Mouse (Mus musculus) E14TG2a.4 (cell line): ENCODE data around the gene Mrpl24.

ENCODE experiments used
- H3K27me3 ChIP-seq: 2 replicates; pipeline ENCODE4 v1.6.1; 2014; ENCODE audit warnings: low read length, control low read depth; ENCODE audit not compliant: insufficient read depth
- H3K36me3 ChIP-seq: 2 replicates; pipeline ENCODE4 v1.6.1; 2014; ENCODE audit warnings: low read length, control low read depth; ENCODE audit not compliant: insufficient read depth
- H3K4me1 ChIP-seq: replicated peaks from 2 replicates; pipeline ENCODE4 v1.6.1; 2014; ENCODE audit warnings: low read depth, low read length, control low read depth
- H3K4me3 ChIP-seq: replicated peaks from 2 replicates; pipeline ENCODE4 v1.5.1; 2014; ENCODE audit warnings: mild to moderate bottlenecking, low read length
- H3K9me3 ChIP-seq: 2 replicates; pipeline ENCODE4 v1.6.1; 2014; ENCODE audit warnings: low read length, control low read depth
- CTCF ChIP-seq: conservative IDR thresholded peaks from 2 replicates; pipeline ENCODE4 v1.5.1; 2014; ENCODE audit warnings: low read length
- NANOG ChIP-seq: IDR thresholded peaks from 2 replicates; pipeline ENCODE4 v1.6.1; 2014; ENCODE audit warnings: borderline replicate concordance, low read length, mixed read lengths
- POU5F1 ChIP-seq: IDR thresholded peaks from 2 replicates; pipeline ENCODE4 v1.6.1; 2014; ENCODE audit warnings: low read length, borderline replicate concordance

Mrpl24 gene

DNA sequence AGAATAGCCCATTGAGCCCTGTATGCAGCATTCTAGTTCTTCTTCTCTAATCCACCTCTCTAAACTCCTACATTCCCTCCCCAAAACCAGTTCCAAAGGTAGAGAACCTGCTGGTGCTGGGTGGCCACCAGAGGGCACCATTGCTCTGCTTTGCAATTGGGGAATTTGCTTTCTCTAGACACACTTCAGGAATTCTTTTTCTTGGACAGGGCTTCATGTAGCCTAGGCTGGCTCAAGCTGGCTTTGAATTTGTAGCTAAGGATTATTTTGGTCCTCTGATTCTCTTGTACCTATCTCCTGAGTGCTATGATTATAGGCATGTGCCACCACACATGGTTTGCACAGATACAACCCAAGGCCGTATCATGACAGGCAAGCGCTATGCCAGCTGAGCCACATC is 16.5 kb downstream of the Mrpl24 start:
- no peak overlapping the region for H3K4me3 ChIP-seq
- no peaks in the 10 kb centered on the region for H3K27me3 ChIP-seq
- peaks cover 63% of the 10 kb centered on the region for H3K4me1 ChIP-seq
- peaks cover 96% of the 10 kb centered on the region for H3K36me3 ChIP-seq
- no peaks in the 10 kb centered on the region for H3K9me3 ChIP-seq
- TF ChIP-seq POU5F1, result no peak
- TF ChIP-seq NANOG, result no peak
- TF ChIP-seq CTCF, result peak; percentile 98

DNA sequence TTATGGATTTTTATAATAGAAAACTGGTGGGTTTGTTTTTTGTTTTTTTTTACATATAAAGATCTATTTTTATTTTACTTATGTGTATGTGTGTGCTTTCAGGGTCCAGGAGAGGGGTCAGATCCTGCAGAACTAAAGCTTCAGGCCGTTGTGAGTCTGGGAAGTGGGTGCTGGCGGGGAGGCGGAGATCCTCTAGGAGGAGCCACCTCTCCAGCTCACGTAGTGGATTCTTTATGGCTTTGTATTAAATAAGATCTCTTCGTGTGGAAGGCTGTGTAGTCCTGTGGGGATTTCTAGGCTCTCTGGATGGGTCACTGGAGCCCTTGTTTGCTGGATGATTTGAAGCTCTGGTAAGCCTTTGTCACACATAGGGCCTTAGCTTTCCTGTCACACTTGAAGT is 21.3 kb downstream of the Mrpl24 start:
- H3K9me3 ChIP-seq, result no peaks in the 10 kb centered on the region
- peaks cover 5% of the 10 kb centered on the region for H3K27me3 ChIP-seq
- TF ChIP-seq NANOG, result no peak
- TF ChIP-seq CTCF, result no peak
- TF ChIP-seq POU5F1, result no peak
- no peak overlapping the region for H3K4me3 ChIP-seq
- peaks cover 47% of the 10 kb centered on the region for H3K4me1 ChIP-seq
- H3K36me3 ChIP-seq, result peaks cover 100% of the 10 kb centered on the region

DNA sequence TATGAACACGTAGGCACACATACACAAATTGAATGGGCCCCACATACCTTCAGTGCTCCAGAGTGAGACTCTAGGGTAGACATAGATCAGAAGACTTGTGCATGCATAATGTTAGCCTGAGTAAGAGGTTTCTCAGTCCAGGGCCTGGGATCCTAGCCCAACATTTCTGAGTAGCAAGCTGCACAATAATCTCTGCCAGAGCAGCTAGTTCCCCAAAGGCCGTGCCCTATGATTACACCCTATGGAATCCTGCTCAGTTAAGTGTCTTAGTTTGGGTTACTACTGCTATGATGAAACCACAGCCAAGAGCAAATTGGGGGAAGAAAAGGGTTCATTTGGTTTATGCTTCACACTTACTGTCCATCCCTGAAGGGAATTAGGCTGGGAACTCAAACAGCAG is 23.2 kb downstream of the Mrpl24 start:
- H3K36me3 ChIP-seq, result peaks cover 83% of the 10 kb centered on the region
- H3K4me3 ChIP-seq, result no peak overlapping the region
- H3K9me3 ChIP-seq, result no peaks in the 10 kb centered on the region
- TF ChIP-seq NANOG, result no peak
- H3K4me1 ChIP-seq, result peaks cover 51% of the 10 kb centered on the region
- H3K27me3 ChIP-seq, result peaks cover 22% of the 10 kb centered on the region

DNA sequence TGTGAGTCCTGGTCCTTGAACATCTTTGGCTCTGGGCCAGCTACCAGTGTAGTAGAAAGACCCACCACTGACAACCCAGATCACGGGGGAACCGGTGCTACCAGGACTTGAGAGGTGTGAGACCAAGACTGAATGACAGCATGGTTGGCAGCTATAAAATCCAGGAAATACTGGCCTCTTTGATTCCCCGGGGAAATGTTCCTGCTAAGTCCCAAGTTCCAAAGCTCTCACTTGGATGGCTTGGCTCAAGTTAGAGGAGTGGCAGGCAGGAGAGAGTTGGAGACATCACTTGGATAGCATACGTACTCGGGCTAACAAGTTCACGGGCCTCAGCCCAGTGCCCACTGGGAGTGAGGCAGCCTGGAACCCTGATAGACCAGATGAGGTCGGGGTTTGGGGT is 24.3 kb downstream of the Mrpl24 start:
- peaks cover 72% of the 10 kb centered on the region for H3K36me3 ChIP-seq
- H3K4me1 ChIP-seq, result peaks cover 58% of the 10 kb centered on the region
- TF ChIP-seq NANOG, result no peak
- no peak for TF ChIP-seq POU5F1
- no peak for TF ChIP-seq CTCF
- H3K9me3 ChIP-seq, result no peaks in the 10 kb centered on the region
- H3K4me3 ChIP-seq, result no peak overlapping the region
- H3K27me3 ChIP-seq, result peaks cover 32% of the 10 kb centered on the region

DNA sequence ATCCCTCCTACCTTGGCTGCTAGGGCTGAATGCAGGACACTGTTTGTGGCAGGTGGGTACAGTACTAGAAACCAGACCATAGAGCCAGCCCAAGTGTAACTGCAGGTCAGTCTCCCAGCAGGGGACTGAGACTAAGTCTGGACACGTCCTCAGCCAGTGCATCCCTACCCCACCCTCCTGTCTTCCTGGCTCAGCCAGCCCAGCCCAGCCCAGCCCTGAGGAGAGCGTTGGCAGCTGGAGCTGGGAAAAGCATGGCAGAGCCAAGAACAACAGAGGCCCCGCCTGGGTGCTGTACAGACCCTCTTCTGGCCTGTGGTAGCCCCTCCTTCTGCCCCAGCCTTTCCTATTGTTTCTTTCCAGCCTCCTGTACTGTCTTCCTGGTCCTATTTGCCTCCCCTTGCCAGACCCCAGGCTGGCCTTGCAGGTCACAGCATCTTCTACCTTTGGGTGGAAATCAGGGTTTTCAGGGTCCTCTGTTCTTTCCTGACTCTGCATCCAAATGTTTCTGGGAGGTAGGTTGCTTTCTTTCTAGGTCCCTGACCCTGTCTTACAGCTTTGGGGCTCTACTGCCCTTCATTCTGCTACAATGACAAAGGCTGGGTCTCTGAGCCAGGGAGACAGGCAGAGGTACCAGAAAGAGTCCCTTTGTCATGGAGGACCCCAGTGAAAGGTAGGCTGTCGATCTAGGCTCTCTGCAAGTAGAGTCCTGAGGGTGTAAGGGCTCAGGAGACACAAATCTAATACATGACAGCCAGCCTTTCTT is 25.7 kb downstream of the Mrpl24 start:
- no peaks in the 10 kb centered on the region for H3K9me3 ChIP-seq
- TF ChIP-seq NANOG (no peak), POU5F1 (no peak), CTCF (no peak)
- H3K36me3 ChIP-seq, result peaks cover 58% of the 10 kb centered on the region
- peaks cover 46% of the 10 kb centered on the region for H3K27me3 ChIP-seq
- H3K4me3 ChIP-seq, result peak overlapping the region; percentile 17; the same call in 1 of the 2 replicates
- peaks cover 71% of the 10 kb centered on the region for H3K4me1 ChIP-seq

DNA sequence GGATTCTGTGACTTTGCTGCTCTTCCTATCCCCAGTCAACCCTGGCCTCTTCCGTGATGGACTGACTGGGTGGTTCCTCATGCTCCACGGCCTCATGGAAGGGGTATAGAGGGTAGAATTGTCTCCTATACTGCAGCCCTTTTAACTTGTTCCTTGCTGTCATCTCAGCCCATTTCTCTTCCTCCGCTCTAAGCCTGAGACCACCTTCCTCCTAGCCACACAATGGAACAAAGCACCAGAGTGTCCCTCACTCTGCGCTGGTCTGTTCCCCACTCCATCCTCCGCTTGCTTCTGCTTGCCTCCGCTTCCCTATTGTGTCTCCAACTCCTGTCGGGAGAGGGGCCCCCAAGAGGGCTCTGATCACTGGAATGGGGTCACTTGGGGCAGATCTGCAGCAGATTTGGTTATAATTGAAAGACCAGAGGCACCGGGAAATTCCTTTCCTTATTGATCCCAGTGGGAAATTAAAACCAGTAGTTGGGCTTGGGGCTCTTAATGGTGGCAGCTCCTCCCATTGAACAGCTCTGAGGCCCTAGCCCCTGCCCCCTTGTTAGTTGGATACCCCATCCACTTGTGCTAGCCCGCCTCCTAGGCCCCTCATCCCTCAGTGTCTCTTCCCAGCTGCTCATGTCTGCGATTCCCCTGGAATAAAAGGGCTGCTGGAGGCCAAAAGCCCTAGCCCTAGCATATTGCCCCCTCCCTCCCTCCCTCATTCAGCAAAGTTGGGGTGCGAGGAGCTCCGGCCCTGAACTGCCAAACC is 26.7 kb downstream of the Mrpl24 start:
- TF ChIP-seq POU5F1, result no peak
- TF ChIP-seq NANOG, result no peak
- no peak for TF ChIP-seq CTCF
- Histone ChIP-seq H3K27me3 (peaks cover 55% of the 10 kb centered on the region), H3K36me3 (peaks cover 49% of the 10 kb centered on the region), H3K4me1 (peaks cover 78% of the 10 kb centered on the region), H3K4me3 (0 out of 2 replicates have a peak overlapping the region, but pooled peaks have one; percentile 17), H3K9me3 (no peaks in the 10 kb centered on the region)

DNA sequence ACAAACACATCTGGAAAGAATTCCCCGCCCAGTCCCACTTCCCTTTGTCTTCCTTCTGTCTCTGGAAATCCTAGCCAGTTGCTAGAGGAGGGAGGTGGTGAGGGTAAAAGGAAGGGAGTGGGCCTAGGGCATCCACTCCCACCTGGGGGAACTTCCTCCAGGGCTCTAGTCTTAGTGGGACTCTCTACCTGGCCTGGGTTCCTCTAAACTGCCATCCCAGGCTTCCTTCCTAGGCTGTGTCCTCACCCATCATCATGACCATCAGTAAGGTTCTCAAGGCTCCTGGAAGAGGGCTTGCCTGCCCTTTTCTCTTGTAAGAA is 27.2 kb downstream of the Mrpl24 start:
- H3K27me3 ChIP-seq, result peaks cover 61% of the 10 kb centered on the region
- TF ChIP-seq POU5F1 (no peak), NANOG (no peak), CTCF (no peak)
- peaks cover 43% of the 10 kb centered on the region for H3K36me3 ChIP-seq
- H3K9me3 ChIP-seq, result no peaks in the 10 kb centered on the region
- peak overlapping the region; percentile 48 for H3K4me3 ChIP-seq
- peaks cover 78% of the 10 kb centered on the region for H3K4me1 ChIP-seq

DNA sequence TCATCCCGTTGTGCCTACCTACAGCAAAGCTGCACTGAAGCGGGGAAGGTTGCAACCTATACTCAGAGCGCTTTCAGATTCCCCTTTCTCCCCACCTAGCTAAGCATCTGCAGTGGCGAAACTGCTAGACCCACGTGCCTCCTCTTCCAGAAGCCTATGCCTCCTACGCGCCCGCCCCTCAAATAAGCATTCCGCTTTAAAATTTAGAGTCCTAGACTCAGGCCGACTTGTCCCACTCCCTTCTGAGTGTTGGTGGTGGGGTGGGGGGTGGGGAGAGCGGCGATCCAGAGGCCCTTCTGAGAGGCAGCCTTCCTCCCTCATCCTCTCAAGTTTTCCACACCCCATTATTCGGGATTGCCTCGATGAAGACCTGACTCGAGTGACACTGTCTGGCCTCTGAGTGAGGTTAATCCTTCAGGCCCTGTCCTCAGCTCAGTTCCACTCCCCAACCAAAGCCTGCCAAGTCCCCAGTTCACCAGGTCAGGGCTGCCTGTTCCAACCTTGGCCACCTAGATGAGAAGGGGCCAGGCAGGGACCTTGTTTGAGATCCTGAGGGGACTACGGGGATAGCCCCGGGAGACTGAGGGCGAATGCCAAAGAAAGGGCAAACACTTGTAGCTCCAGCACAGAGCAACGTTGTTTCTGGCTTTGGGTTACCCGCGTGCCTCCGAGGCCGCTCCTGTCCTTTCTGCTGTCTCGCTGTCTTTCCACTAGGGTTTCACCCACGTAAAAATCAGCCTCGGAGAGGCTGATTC is 27.9 kb downstream of the Mrpl24 start:
- H3K36me3 ChIP-seq, result peaks cover 36% of the 10 kb centered on the region
- H3K4me1 ChIP-seq, result peaks cover 85% of the 10 kb centered on the region
- peak overlapping the region; percentile 48 for H3K4me3 ChIP-seq
- TF ChIP-seq POU5F1 (no peak), NANOG (no peak), CTCF (no peak)
- no peaks in the 10 kb centered on the region for H3K9me3 ChIP-seq
- H3K27me3 ChIP-seq, result peaks cover 68% of the 10 kb centered on the region
